Mouse (Mus musculus) embryo, embryonic 10 days (tissue): ENCODE data around the gene Gm10488.
"Not testable (repeated sequence)": the region's sequence is repeated elsewhere in the genome, so short reads cannot be mapped to it uniquely, and the experiment has no call there.

ENCODE experiments used
- DNase-seq: peaks from one replicate; pipeline ENCODE4 v3.0.0-alpha.2; 2015; ENCODE audit warnings: low spot score

The Gm10488 gene

GRCm38 (mm10) chrX:29976014-29976413, at the start of gene Gm10488:
Gene Gm10488, plus strand, starts transcription at chrX:29976314.
- not testable (repeated sequence) for DNase-seq
